Mouse (Mus musculus): ENCODE measurements at regions not wholly inside any gene's neighbourhood (a gene's known extent, or its start where the extent isn't known, plus 50 kb on each side); places are given as distances from the start of the nearest gene placed in this dataset.

DNA sequence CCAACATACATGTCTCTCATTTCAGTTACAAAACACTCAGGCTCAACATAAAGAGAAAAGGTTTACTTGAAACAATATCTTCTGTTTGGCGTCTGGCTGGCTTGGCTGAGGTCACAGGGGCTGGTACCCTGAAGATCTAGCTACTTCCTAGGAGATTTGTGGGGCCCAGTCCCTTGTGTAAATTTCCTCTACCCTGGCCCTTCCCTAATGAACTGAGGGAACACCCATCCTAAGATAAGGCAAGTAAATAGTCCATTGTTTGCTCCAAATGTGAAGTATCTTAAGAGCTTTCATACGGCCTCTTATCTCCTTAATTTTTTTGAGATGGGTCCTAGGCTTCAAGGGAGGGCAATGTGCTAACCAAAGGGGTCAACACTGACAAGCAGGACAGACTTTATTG lies 133.6 kb upstream of the Ednrb start:
- no peak overlapping the region for H3K4me3 ChIP-seq (ENCODE audit: control insufficient read depth, insufficient read depth, low read length)
- TF ChIP-seq POLR2A (IDR thresholded peaks at IDR 0.05; ENCODE audit: control insufficient read depth, extremely low read depth, insufficient read depth, low read length, poor library complexity) (no peak), CTCF (IDR thresholded peaks at IDR 0.05; ENCODE audit: borderline replicate concordance, control insufficient read depth, extremely low read depth, insufficient read depth, low read length, poor library complexity) (no peak)

DNA sequence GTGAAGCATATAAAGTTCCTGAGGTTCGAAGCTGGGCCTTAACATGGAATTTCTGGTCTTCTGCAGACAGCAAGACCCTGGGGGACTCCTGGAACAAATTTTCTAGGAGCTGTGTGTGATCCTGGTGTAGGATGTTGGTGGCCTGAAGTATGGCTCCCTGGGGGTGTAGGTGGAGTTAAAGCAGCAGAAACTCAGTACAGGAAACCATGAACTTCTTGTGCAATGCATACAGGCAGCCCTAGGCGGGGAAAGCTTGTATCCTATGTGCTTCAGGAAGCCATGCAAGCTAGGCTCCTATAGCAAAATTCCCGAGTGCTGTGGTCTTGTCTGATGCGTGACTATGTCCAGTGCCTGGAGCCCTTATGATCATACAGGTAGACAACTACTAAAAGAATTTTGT lies 129.8 kb upstream of the Ednrb start:
- TF ChIP-seq CTCF (IDR thresholded peaks at IDR 0.05; ENCODE audit: borderline replicate concordance, control insufficient read depth, extremely low read depth, insufficient read depth, low read length, poor library complexity) (no peak), POLR2A (IDR thresholded peaks at IDR 0.05; ENCODE audit: control insufficient read depth, extremely low read depth, insufficient read depth, low read length, poor library complexity) (no peak)
- H3K27me3 ChIP-seq (ENCODE audit: control insufficient read depth, insufficient read depth, low read length): no peaks in the 10 kb centered on the region

More for the DNA sequence above, 133.6 kb upstream of the Ednrb start:
- no peak for DNase-seq
- Histone ChIP-seq H3K27ac (ENCODE audit: control insufficient read depth, insufficient read depth, low read length) (no peak overlapping the region), H3K4me1 (replicated peaks; ENCODE audit: control insufficient read depth, insufficient read depth, low read length) (no peaks in the 10 kb centered on the region), H3K27me3 (ENCODE audit: control insufficient read depth, insufficient read depth, low read length) (no peaks in the 10 kb centered on the region), H3K36me3 (ENCODE audit: control insufficient read depth, insufficient read depth, low read length) (no peaks in the 10 kb centered on the region)
- 84% methylated on average over 2 of the region's 2 CpGs for WGBS

GRCm38 (mm10) chr14:103973111-103973510 lies 128.9 kb upstream of the Ednrb start:
- H3K27me3 ChIP-seq (ENCODE audit: control insufficient read depth, insufficient read depth, low read length): no peaks in the 10 kb centered on the region
- DNase-seq: no peak
- WGBS: 91% methylated on average over 7 of the region's 7 CpGs

More for the DNA sequence above, 129.8 kb upstream of the Ednrb start:
- DNase-seq: no peak
- Histone ChIP-seq H3K36me3 (ENCODE audit: control insufficient read depth, insufficient read depth, low read length) (no peaks in the 10 kb centered on the region), H3K27ac (ENCODE audit: control insufficient read depth, insufficient read depth, low read length) (no peak overlapping the region), H3K4me3 (ENCODE audit: control insufficient read depth, insufficient read depth, low read length) (no peak overlapping the region), H3K4me1 (replicated peaks; ENCODE audit: control insufficient read depth, insufficient read depth, low read length) (no peaks in the 10 kb centered on the region)
- WGBS: 88% methylated on average over 4 of the region's 4 CpGs

GRCm38 (mm10) chr14:103969305-103969704 lies 125.1 kb upstream of the Ednrb start:
- Histone ChIP-seq H3K36me3 (ENCODE audit: control insufficient read depth, insufficient read depth, low read length) (no peaks in the 10 kb centered on the region), H3K4me1 (replicated peaks; ENCODE audit: control insufficient read depth, insufficient read depth, low read length) (no peaks in the 10 kb centered on the region), H3K4me3 (ENCODE audit: control insufficient read depth, insufficient read depth, low read length) (no peak overlapping the region), H3K27me3 (ENCODE audit: control insufficient read depth, insufficient read depth, low read length) (no peaks in the 10 kb centered on the region), H3K27ac (ENCODE audit: control insufficient read depth, insufficient read depth, low read length) (no peak overlapping the region)
- 87% methylated on average over 2 of the region's 2 CpGs for WGBS
- no peak for DNase-seq
- TF ChIP-seq CTCF (IDR thresholded peaks at IDR 0.05; ENCODE audit: borderline replicate concordance, control insufficient read depth, extremely low read depth, insufficient read depth, low read length, poor library complexity): no peak
- no peak for TF ChIP-seq POLR2A (IDR thresholded peaks at IDR 0.05; ENCODE audit: control insufficient read depth, extremely low read depth, insufficient read depth, low read length, poor library complexity)

More at GRCm38 (mm10) chr14:103973111-103973510, 128.9 kb upstream of the Ednrb start:
- TF ChIP-seq CTCF (IDR thresholded peaks at IDR 0.05; ENCODE audit: borderline replicate concordance, control insufficient read depth, extremely low read depth, insufficient read depth, low read length, poor library complexity) (no peak), POLR2A (IDR thresholded peaks at IDR 0.05; ENCODE audit: control insufficient read depth, extremely low read depth, insufficient read depth, low read length, poor library complexity) (no peak)
- Histone ChIP-seq H3K27ac (ENCODE audit: control insufficient read depth, insufficient read depth, low read length) (no peak overlapping the region), H3K4me3 (ENCODE audit: control insufficient read depth, insufficient read depth, low read length) (no peak overlapping the region), H3K36me3 (ENCODE audit: control insufficient read depth, insufficient read depth, low read length) (no peaks in the 10 kb centered on the region), H3K4me1 (replicated peaks; ENCODE audit: control insufficient read depth, insufficient read depth, low read length) (no peaks in the 10 kb centered on the region)

- Histone ChIP-seq H3K27me3 (ENCODE audit: control insufficient read depth, insufficient read depth, low read length) (no peaks in the 10 kb centered on the region), H3K4me1 (replicated peaks; ENCODE audit: control insufficient read depth, insufficient read depth, low read length) (no peaks in the 10 kb centered on the region), H3K27ac (ENCODE audit: control insufficient read depth, insufficient read depth, low read length) (no peak overlapping the region), H3K36me3 (ENCODE audit: control insufficient read depth, insufficient read depth, low read length) (no peaks in the 10 kb centered on the region), H3K4me3 (ENCODE audit: control insufficient read depth, insufficient read depth, low read length) (no peak overlapping the region)
- TF ChIP-seq POLR2A (IDR thresholded peaks at IDR 0.05; ENCODE audit: control insufficient read depth, extremely low read depth, insufficient read depth, low read length, poor library complexity): no peak
- TF ChIP-seq CTCF (IDR thresholded peaks at IDR 0.05; ENCODE audit: borderline replicate concordance, control insufficient read depth, extremely low read depth, insufficient read depth, low read length, poor library complexity): no peak
- no peak for DNase-seq
- 87% methylated on average over 2 of the region's 2 CpGs for WGBS
Measured at GRCm38 (mm10) chr14:103966293-103966692, 122.1 kb upstream of the Ednrb start.

- 87% methylated on average over 11 of the region's 11 CpGs for WGBS
- Histone ChIP-seq H3K4me3 (ENCODE audit: control insufficient read depth, insufficient read depth, low read length) (no peak overlapping the region), H3K4me1 (replicated peaks; ENCODE audit: control insufficient read depth, insufficient read depth, low read length) (no peaks in the 10 kb centered on the region), H3K27ac (ENCODE audit: control insufficient read depth, insufficient read depth, low read length) (no peak overlapping the region), H3K36me3 (ENCODE audit: control insufficient read depth, insufficient read depth, low read length) (no peaks in the 10 kb centered on the region), H3K27me3 (ENCODE audit: control insufficient read depth, insufficient read depth, low read length) (no peaks in the 10 kb centered on the region)
- DNase-seq: no peak
- TF ChIP-seq POLR2A (IDR thresholded peaks at IDR 0.05; ENCODE audit: control insufficient read depth, extremely low read depth, insufficient read depth, low read length, poor library complexity) (no peak), CTCF (IDR thresholded peaks at IDR 0.05; ENCODE audit: borderline replicate concordance, control insufficient read depth, extremely low read depth, insufficient read depth, low read length, poor library complexity) (no peak)
Measured at GRCm38 (mm10) chr14:103962303-103962881, 118.2 kb upstream of the Ednrb start.

GRCm38 (mm10) chr14:103951899-103952298 lies 107.7 kb upstream of the Ednrb start:
- no peak overlapping the region for H3K27ac ChIP-seq (ENCODE audit: control insufficient read depth, insufficient read depth, low read length)
- no peak for DNase-seq
- no peak overlapping the region for H3K4me3 ChIP-seq (ENCODE audit: control insufficient read depth, insufficient read depth, low read length)
- no peaks in the 10 kb centered on the region for H3K27me3 ChIP-seq (ENCODE audit: control insufficient read depth, insufficient read depth, low read length)
- H3K4me1 ChIP-seq (replicated peaks; ENCODE audit: control insufficient read depth, insufficient read depth, low read length): no peaks in the 10 kb centered on the region
- WGBS: 96% methylated on average over 6 of the region's 6 CpGs
- no peaks in the 10 kb centered on the region for H3K36me3 ChIP-seq (ENCODE audit: control insufficient read depth, insufficient read depth, low read length)
- TF ChIP-seq CTCF (IDR thresholded peaks at IDR 0.05; ENCODE audit: borderline replicate concordance, control insufficient read depth, extremely low read depth, insufficient read depth, low read length, poor library complexity) (no peak), POLR2A (IDR thresholded peaks at IDR 0.05; ENCODE audit: control insufficient read depth, extremely low read depth, insufficient read depth, low read length, poor library complexity) (no peak)
